Mouse (Mus musculus): ENCODE results near the gene 4930430F08Rik. TPM values are rescaled to one million over a fixed set of nuclear protein-coding genes. Genes with fewer than 3 reads are reported as not detected.

The 4930430F08Rik gene
- 2.3 and 4.4 TPM in 2 replicates for polyA plus RNA-seq (2012; rRNA removed)

GRCm38 (mm10) chr10:100590323-100590722, at the start of gene 4930430F08Rik, which contains the start of gene 1700017N19Rik:
Gene 4930430F08Rik, minus strand, starts transcription at chr10:100590423.
Gene 1700017N19Rik, plus strand, starts transcription at chr10:100590484.

Other genes with a start within 250 kb of the 4930430F08Rik start
- not detected in 2 replicates for gene Gm4302, start 249.6 kb downstream of the 4930430F08Rik start, polyA plus RNA-seq (2012; rRNA removed)
- not detected in 2 replicates for gene Gm4303, start 244.5 kb downstream of the 4930430F08Rik start, polyA plus RNA-seq (2012; rRNA removed)
- gene Gm4305, start 239.3 kb downstream of the 4930430F08Rik start, polyA plus RNA-seq (2012; rRNA removed) = not detected in 2 replicates
- gene Gm4307, start 229.1 kb downstream of the 4930430F08Rik start, polyA plus RNA-seq (2012; rRNA removed) = not detected in 2 replicates
- gene Gm4312, start 207.9 kb downstream of the 4930430F08Rik start, polyA plus RNA-seq (2012; rRNA removed) = not detected in 2 replicates
- gene Tmtc3, start 103.1 kb downstream of the 4930430F08Rik start, polyA plus RNA-seq (2012; rRNA removed) = 0.90 and 1.5 TPM in 2 replicates
- gene Cep290, start 102.9 kb downstream of the 4930430F08Rik start, polyA plus RNA-seq (2012; rRNA removed) = 0.08 TPM in 1 of 2 replicates, not detected in the other
- not detected in 2 replicates for gene 1700017N19Rik, start 61 bp upstream of the 4930430F08Rik start, polyA plus RNA-seq (2012; rRNA removed)